Mouse (Mus musculus) lung, postnatal 0 days (tissue): ENCODE results near the gene Fam214a. TPM values are rescaled to one million over a fixed set of nuclear protein-coding genes. Genes with fewer than 3 reads are reported as not detected.

Experiments used
- ATAC-seq: fragments of 200-750 bp; cut with Nextera tagmentation; 2 replicates; pipeline ENCODE4 v1.8.0; 2017; ENCODE audit warnings: moderate library complexity
- DNase-seq: peaks from one replicate; pipeline ENCODE4 v3.0.0-alpha.2; 2016; ENCODE audit warnings: low spot score
- H3K27ac ChIP-seq: fragments of 300-500 bp; sonication (generic); 2 replicates; pipeline ENCODE4 v1.5.1; 2014; ENCODE audit warnings: antibody characterized with exemption, mild to moderate bottlenecking, low read length, mixed read lengths
- H3K27me3 ChIP-seq: fragments of 300-500 bp; sonication (generic); replicated peaks from 2 replicates; pipeline ENCODE4 v1.6.1; 2014; ENCODE audit warnings: low read length, mixed read lengths; ENCODE audit not compliant: insufficient read depth
- H3K36me3 ChIP-seq: fragments of 300-500 bp; sonication (generic); 2 replicates; pipeline ENCODE4 v1.6.1; 2014; ENCODE audit warnings: low read length, mixed read lengths; ENCODE audit not compliant: insufficient read depth
- H3K4me1 ChIP-seq: fragments of 300-500 bp; sonication (generic); 2 replicates; pipeline ENCODE4 v1.6.1; 2014; ENCODE audit warnings: antibody characterized with exemption, low read depth, low read length, mixed read lengths; ENCODE audit not compliant: insufficient read depth
- H3K4me2 ChIP-seq: fragments of 300-500 bp; sonication (generic); replicated peaks from 2 replicates; pipeline ENCODE4 v1.6.1; 2014; ENCODE audit warnings: low read depth, mild to moderate bottlenecking, low read length, moderate library complexity, mixed read lengths
- H3K4me3 ChIP-seq: fragments of 300-500 bp; sonication (generic); 2 replicates; pipeline ENCODE4 v1.5.1; 2014; ENCODE audit warnings: low read depth, low read length
- H3K9ac ChIP-seq: fragments of 300-500 bp; sonication (generic); replicated peaks from 2 replicates; pipeline ENCODE4 v1.6.1; 2014; ENCODE audit warnings: low read depth, mild to moderate bottlenecking
- H3K9me3 ChIP-seq: fragments of 300-500 bp; sonication (generic); 2 replicates; pipeline ENCODE4 v1.6.1; 2016; ENCODE audit warnings: low read length, mixed read lengths
- CTCF ChIP-seq: IDR thresholded peaks from 2 replicates; pipeline ENCODE4 v1.5.1; 2016; ENCODE audit warnings: antibody characterized with exemption, mild to moderate bottlenecking
- EP300 ChIP-seq: IDR thresholded peaks from 2 replicates; pipeline ENCODE4 v1.6.1; 2016; ENCODE audit warnings: antibody characterized with exemption, mild to moderate bottlenecking, control low read depth
- WGBS: fragments of 180-500 bp; shearing (Covaris S2); extraction: QIAGEN DNeasy Blood & Tissue Kit; methylation state at CpG from one replicate; pipeline ENCODE4 v1.1.7; 2014; 5-methylcytosine and 5-hydroxymethylcytosine counted together
- polyA plus RNA-seq: library from polyadenylated mRNA; unstranded; fragments of >200 nt; fragmentation: Nextera tagmentation; extraction: Ambion mirVana; gene quantifications from 2 replicates; pipeline ENCODE4 v1.2.1, GENCODE M21; 2015

Fam214a gene
- polyA plus RNA-seq, 1 experiment from 2014 or later: 12.8 TPM

GRCm38 (mm10) chr9:74968647-74969428 lies 16.2 kb downstream of the Fam214a start:
- no peak overlapping the region for H3K27ac ChIP-seq
- H3K4me1 ChIP-seq: no peaks in the 10 kb centered on the region
- WGBS: 86% methylated on average over 8 of the region's 8 CpGs
- no peak for ATAC-seq
- H3K9ac ChIP-seq: no peak overlapping the region
- H3K4me3 ChIP-seq: no peak overlapping the region
- H3K27me3 ChIP-seq: no peaks in the 10 kb centered on the region
- no peak for DNase-seq
- no peaks in the 10 kb centered on the region for H3K36me3 ChIP-seq
- no peak for TF ChIP-seq EP300
- no peak for TF ChIP-seq CTCF
- H3K4me2 ChIP-seq: no peak overlapping the region
- no peaks in the 10 kb centered on the region for H3K9me3 ChIP-seq

- H3K27ac ChIP-seq: no peak overlapping the region
- no peaks in the 10 kb centered on the region for H3K27me3 ChIP-seq
- ATAC-seq (no peak), DNase-seq (peak; percentile 22)
- WGBS: 45% methylated on average over 1 of the region's 1 CpGs
- H3K36me3 ChIP-seq: no peaks in the 10 kb centered on the region
- no peak overlapping the region for H3K4me2 ChIP-seq
- H3K9me3 ChIP-seq: no peaks in the 10 kb centered on the region
- no peak overlapping the region for H3K4me3 ChIP-seq
- H3K4me1 ChIP-seq: peaks cover 10% of the 10 kb centered on the region; the same call in 1 of the 2 replicates
- H3K9ac ChIP-seq: no peak overlapping the region
- TF ChIP-seq EP300 (peak; percentile 58), CTCF (no peak)
Measured at GRCm38 (mm10) chr9:74970591-74970990, 17.9 kb downstream of the Fam214a start.

GRCm38 (mm10) chr9:74971191-74971976 lies 18.7 kb downstream of the Fam214a start:
- ATAC-seq (peak; percentile 37), DNase-seq (peak; percentile 74)
- Histone ChIP-seq H3K9me3 (no peaks in the 10 kb centered on the region), H3K4me2 (no peak overlapping the region), H3K4me3 (no peak overlapping the region), H3K4me1 (peaks cover 11% of the 10 kb centered on the region; the same call in 1 of the 2 replicates), H3K9ac (no peak overlapping the region), H3K27ac (peak overlapping the region; percentile 32; the same call in 1 of the 2 replicates), H3K36me3 (no peaks in the 10 kb centered on the region), H3K27me3 (no peaks in the 10 kb centered on the region)
- TF ChIP-seq EP300: no peak; the same call in 1 of the 2 replicates
- no peak for TF ChIP-seq CTCF
- 57% methylated on average over 12 of the region's 12 CpGs for WGBS

- ATAC-seq: no peak
- H3K27ac ChIP-seq: no peak overlapping the region
- H3K4me2 ChIP-seq: no peak overlapping the region
- no peak for DNase-seq
- H3K27me3 ChIP-seq: no peaks in the 10 kb centered on the region
- 78% methylated on average over 5 of the region's 5 CpGs for WGBS
- H3K9ac ChIP-seq: no peak overlapping the region
- H3K9me3 ChIP-seq: no peaks in the 10 kb centered on the region
- TF ChIP-seq CTCF: no peak
- TF ChIP-seq EP300: no peak
- no peaks in the 10 kb centered on the region for H3K36me3 ChIP-seq
- H3K4me3 ChIP-seq: no peak overlapping the region
- peaks cover 11% of the 10 kb centered on the region; the same call in 1 of the 2 replicates for H3K4me1 ChIP-seq
Measured at GRCm38 (mm10) chr9:74972736-74973135, 20.1 kb downstream of the Fam214a start.

- DNase-seq: no peak
- Histone ChIP-seq H3K4me2 (no peak overlapping the region), H3K4me3 (no peak overlapping the region), H3K36me3 (no peaks in the 10 kb centered on the region), H3K4me1 (peaks cover 12% of the 10 kb centered on the region; the same call in 1 of the 2 replicates), H3K27ac (no peak overlapping the region), H3K9me3 (no peaks in the 10 kb centered on the region), H3K27me3 (no peaks in the 10 kb centered on the region), H3K9ac (no peak overlapping the region)
- 79% methylated on average over 4 of the region's 4 CpGs for WGBS
- ATAC-seq: no peak
- no peak for TF ChIP-seq CTCF
- no peak for TF ChIP-seq EP300
Measured at GRCm38 (mm10) chr9:74973154-74973553, 20.5 kb downstream of the Fam214a start.

GRCm38 (mm10) chr9:74974758-74975157 lies 22.1 kb downstream of the Fam214a start:
- TF ChIP-seq EP300: no peak
- TF ChIP-seq CTCF: no peak
- Histone ChIP-seq H3K4me2 (peak overlapping the region; percentile 18; the same call in 1 of the 2 replicates), H3K4me3 (no peak overlapping the region), H3K27ac (peak overlapping the region; percentile 88), H3K9me3 (no peaks in the 10 kb centered on the region), H3K27me3 (no peaks in the 10 kb centered on the region), H3K36me3 (no peaks in the 10 kb centered on the region), H3K9ac (no peak overlapping the region), H3K4me1 (peaks cover 14% of the 10 kb centered on the region; the same call in 1 of the 2 replicates)
- DNase-seq: peak; percentile 64
- 10% methylated on average over 11 of the region's 11 CpGs for WGBS
- ATAC-seq: no peak
